Mouse (Mus musculus) layer of hippocampus, adult 2 months (tissue): ENCODE measurements around the gene Kcnip2. TPM values are rescaled to one million over a fixed set of nuclear protein-coding genes. Genes with fewer than 3 reads are reported as not detected.

ENCODE experiments used
- DNase-seq, 2 experiments: peaks; one replicate each; pipeline ENCODE4 v3.0.0; 2022; ENCODE audit warnings: low spot score in 2 of 2
- H3K27ac ChIP-seq: fragments of 200-600 bp; 2 replicates; pipeline ENCODE4 v1.8.1; 2022
- H3K4me3 ChIP-seq: fragments of 200-600 bp; 2 replicates; pipeline ENCODE4 v1.8.1; 2022; ENCODE audit warnings: mild to moderate bottlenecking
- CTCF ChIP-seq: fragments of 200-600 bp; conservative IDR thresholded peaks from 2 replicates; pipeline ENCODE4 v1.8.1; 2022; ENCODE audit warnings: antibody characterized with exemption, mild to moderate bottlenecking, moderate library complexity
- total RNA-seq, 2 experiments: library from RNA; stranded (reverse); gene quantifications; 2 replicates each; pipeline ENCODE4 v1.2.3; 2021

Kcnip2 gene
- total RNA-seq, 2 experiments from 2014 or later: 212 to 222 TPM

GRCm38 (mm10) chr19:45804593-45805368 is 11.1 kb downstream of the Kcnip2 start:
- Histone ChIP-seq H3K27ac (peak overlapping the region; percentile 3; the same call in 1 of the 2 replicates), H3K4me3 (no peak overlapping the region)
- no peak for DNase-seq
- peak; percentile 83 for TF ChIP-seq CTCF

- DNase-seq: no peak
- H3K27ac ChIP-seq: peak overlapping the region; percentile 73
- no peak overlapping the region for H3K4me3 ChIP-seq
- no peak for TF ChIP-seq CTCF
These were observed 12.5 kb downstream of the Kcnip2 start for GRCm38 (mm10) chr19:45803408-45803807.

- TF ChIP-seq CTCF: no peak
- DNase-seq: no peak
- Histone ChIP-seq H3K27ac (0 out of 2 replicates have a peak overlapping the region, but pooled peaks have one; percentile 39), H3K4me3 (no peak overlapping the region)
These were observed 13.2 kb downstream of the Kcnip2 start for GRCm38 (mm10) chr19:45802702-45803101.

GRCm38 (mm10) chr19:45796879-45797278 is 19.0 kb downstream of the Kcnip2 start:
- no peak for DNase-seq
- Histone ChIP-seq H3K27ac (no peak overlapping the region), H3K4me3 (no peak overlapping the region)
- no peak for TF ChIP-seq CTCF

GRCm38 (mm10) chr19:45796061-45796556 is 19.8 kb downstream of the Kcnip2 start:
- DNase-seq: no peak
- Histone ChIP-seq H3K27ac (no peak overlapping the region), H3K4me3 (no peak overlapping the region)
- TF ChIP-seq CTCF: no peak

- no peak for DNase-seq
These were observed 20.4 kb downstream of the Kcnip2 start for GRCm38 (mm10) chr19:45795406-45795944.

GRCm38 (mm10) chr19:45794718-45795117 is 21.1 kb downstream of the Kcnip2 start:
- H3K27ac ChIP-seq: no peak overlapping the region
- no peak overlapping the region for H3K4me3 ChIP-seq
- no peak for TF ChIP-seq CTCF
- DNase-seq: no peak

More at GRCm38 (mm10) chr19:45795406-45795944, 20.4 kb downstream of the Kcnip2 start:
- Histone ChIP-seq H3K4me3 (no peak overlapping the region), H3K27ac (no peak overlapping the region)
- no peak for TF ChIP-seq CTCF

GRCm38 (mm10) chr19:45792404-45792803 is 23.5 kb downstream of the Kcnip2 start:
- H3K27ac ChIP-seq: no peak overlapping the region
- H3K4me3 ChIP-seq: no peak overlapping the region
- no peak for TF ChIP-seq CTCF
- no peak for DNase-seq

GRCm38 (mm10) chr19:45789888-45790874 is 25.7 kb downstream of the Kcnip2 start:
- H3K27ac ChIP-seq: no peak overlapping the region
- no peak for DNase-seq
- no peak for TF ChIP-seq CTCF
- no peak overlapping the region for H3K4me3 ChIP-seq

GRCm38 (mm10) chr19:45789365-45789764 is 26.5 kb downstream of the Kcnip2 start:
- no peak for DNase-seq
- Histone ChIP-seq H3K4me3 (no peak overlapping the region), H3K27ac (no peak overlapping the region)
- TF ChIP-seq CTCF: no peak

GRCm38 (mm10) chr19:45788337-45788736 is 27.5 kb downstream of the Kcnip2 start:
- DNase-seq: no peak
- Histone ChIP-seq H3K27ac (no peak overlapping the region), H3K4me3 (no peak overlapping the region)
- no peak for TF ChIP-seq CTCF

- no peak for TF ChIP-seq CTCF
- H3K4me3 ChIP-seq: no peak overlapping the region
- H3K27ac ChIP-seq: no peak overlapping the region
- no peak for DNase-seq
These were observed 28.4 kb downstream of the Kcnip2 start for GRCm38 (mm10) chr19:45787450-45787849.

- H3K27ac ChIP-seq: no peak overlapping the region
- no peak overlapping the region for H3K4me3 ChIP-seq
- TF ChIP-seq CTCF: no peak
- no peak for DNase-seq
These were observed 30.4 kb downstream of the Kcnip2 start for GRCm38 (mm10) chr19:45785470-45785869.
